Mouse (Mus musculus): ENCODE measurements around the gene Cyp24a1.

Cyp24a1 gene

DNA sequence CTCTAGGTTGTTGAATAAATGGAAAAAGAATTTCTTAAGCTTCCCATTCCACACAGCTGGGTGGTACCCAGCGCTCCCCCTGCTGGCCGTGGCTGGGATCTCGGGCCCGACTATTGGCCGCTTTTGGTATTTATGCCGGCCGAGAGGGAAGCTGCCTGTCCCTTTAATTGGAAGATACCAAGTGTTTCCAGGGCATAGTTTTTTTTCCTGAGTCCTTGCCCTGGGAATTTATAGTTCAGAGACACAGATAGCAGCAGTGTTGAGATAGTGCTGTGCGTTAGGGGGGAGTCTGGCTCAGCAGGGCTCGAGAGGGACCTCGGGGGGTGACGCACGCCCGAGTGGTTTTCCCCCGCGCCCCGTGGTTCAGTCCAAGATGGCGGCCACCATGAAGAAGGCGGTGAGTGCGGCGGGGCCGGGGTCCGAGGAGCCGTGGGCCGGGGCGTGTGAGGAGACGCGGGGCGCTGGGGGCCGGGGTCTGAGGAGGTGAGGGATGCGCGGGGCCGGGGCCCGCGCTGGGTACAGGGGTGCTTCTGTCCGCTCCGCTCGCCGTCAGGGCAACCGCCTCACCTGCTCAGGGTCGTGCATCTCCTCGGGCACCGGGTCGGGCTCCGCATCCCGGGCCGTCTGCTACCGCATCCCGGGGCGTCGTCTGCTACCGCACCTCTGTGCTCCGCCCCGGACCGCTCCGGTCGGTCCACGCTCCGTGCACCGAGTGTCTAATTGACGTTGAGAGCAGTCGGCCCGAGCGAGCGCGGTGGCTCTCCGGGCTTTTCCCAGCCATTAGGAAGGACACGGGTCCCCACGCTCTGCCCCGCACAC is 14.3 kb upstream of the Cyp24a1 start:
- H3K36me3 ChIP-seq (ENCODE audit: control insufficient read depth, insufficient read depth, low read length, poor library complexity, severe bottlenecking): no peaks in the 10 kb centered on the region; the same call in 1 of the 2 replicates
- H3K27me3 ChIP-seq (ENCODE audit: control insufficient read depth, insufficient read depth, low read length, poor library complexity, severe bottlenecking): no peaks in the 10 kb centered on the region
- peak; percentile 92 for DNase-seq (ENCODE audit: low read depth, low spot score)

DNA sequence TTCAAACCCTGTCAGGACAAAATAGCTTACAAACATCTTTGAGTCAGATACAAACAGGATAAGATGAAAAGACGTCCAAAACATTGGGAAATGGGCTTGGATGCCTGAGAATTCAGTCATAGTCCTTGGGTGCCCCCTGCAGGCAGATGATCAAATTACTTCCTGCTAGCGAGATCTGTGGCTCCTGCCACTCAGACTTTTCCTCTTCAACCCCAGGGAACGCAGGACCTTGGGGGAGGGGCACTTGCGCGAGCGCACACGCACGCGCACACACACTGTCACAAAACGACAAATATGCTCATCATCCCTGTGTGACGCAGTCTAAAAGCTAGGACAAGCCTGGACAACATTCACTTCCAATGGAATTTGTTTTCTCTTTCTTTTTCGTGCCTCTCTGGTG is 11.9 kb upstream of the Cyp24a1 start:
- peak; percentile 83 for DNase-seq (ENCODE audit: low read depth, low spot score)
- Histone ChIP-seq H3K36me3 (ENCODE audit: control insufficient read depth, insufficient read depth, low read length, poor library complexity, severe bottlenecking) (no peaks in the 10 kb centered on the region), H3K27me3 (ENCODE audit: control insufficient read depth, insufficient read depth, low read length, poor library complexity, severe bottlenecking) (no peaks in the 10 kb centered on the region)

DNA sequence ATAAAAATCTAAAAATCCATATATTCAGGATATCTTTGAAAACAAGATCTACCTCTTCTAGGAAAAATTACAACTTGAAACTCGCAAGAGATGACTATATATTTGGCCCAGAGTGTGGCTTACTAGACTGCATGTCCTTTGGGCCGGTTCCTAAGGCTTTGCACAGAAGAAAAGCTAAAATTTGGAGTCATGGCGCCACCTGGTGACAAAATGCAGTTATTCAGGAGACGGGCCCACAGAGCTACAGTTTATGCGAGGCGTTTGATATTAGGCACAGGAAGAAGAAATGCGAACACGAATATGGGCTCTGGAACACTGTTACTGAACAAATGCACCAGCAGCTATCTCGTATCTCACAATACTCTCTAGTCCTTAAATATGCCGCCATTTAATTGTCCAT is 10.8 kb upstream of the Cyp24a1 start:
- peak; percentile 88 for DNase-seq (ENCODE audit: low read depth, low spot score)
- no peaks in the 10 kb centered on the region for H3K27me3 ChIP-seq (ENCODE audit: control insufficient read depth, insufficient read depth, low read length, poor library complexity, severe bottlenecking)
- no peaks in the 10 kb centered on the region for H3K36me3 ChIP-seq (ENCODE audit: control insufficient read depth, insufficient read depth, low read length, poor library complexity, severe bottlenecking)

DNA sequence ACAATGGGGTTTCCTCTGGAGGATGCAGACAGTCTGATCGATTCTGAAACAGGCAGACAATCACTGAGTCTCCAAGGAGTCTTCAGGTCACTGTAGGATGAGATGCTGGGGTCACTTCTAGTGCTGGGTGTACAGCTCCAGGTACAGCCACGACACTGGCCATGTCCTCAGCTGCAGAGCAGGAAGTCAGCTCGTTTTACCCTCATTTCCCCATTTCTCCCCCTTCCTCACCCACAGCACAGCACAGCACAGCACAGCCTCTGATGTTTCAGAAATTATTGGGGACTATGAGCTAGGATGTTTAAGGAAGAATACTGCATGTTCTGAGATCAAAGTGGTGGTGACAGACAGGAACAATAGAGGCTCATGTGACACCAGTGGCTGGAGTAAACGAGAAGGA is 7.0 kb upstream of the Cyp24a1 start:
- no peaks in the 10 kb centered on the region for H3K27me3 ChIP-seq (ENCODE audit: control insufficient read depth, insufficient read depth, low read length, poor library complexity, severe bottlenecking)
- no peaks in the 10 kb centered on the region for H3K36me3 ChIP-seq (ENCODE audit: control insufficient read depth, insufficient read depth, low read length, poor library complexity, severe bottlenecking)
- no peak for DNase-seq (ENCODE audit: low read depth, low spot score)

DNA sequence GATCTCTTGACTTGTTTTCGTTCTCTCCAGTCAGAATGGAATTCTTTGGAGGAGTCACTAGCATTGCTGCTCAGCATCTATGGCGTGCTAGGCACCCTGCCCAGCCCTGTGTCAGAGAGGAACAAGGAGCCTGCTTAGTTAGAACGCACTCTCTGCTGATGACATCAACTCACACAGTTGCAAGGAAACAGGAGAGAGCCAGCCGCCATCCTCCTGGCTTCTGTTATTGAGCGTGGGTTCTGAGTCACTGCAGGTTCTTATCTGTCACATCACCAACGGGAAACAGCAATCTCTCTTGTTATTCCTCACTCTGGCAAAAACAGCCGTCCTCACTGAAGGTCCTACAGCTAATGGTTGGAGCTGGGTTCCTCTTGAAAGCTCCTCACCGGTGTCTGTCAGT is 6.4 kb upstream of the Cyp24a1 start:
- Histone ChIP-seq H3K36me3 (ENCODE audit: control insufficient read depth, insufficient read depth, low read length, poor library complexity, severe bottlenecking) (no peaks in the 10 kb centered on the region), H3K27me3 (ENCODE audit: control insufficient read depth, insufficient read depth, low read length, poor library complexity, severe bottlenecking) (no peaks in the 10 kb centered on the region)
- no peak for DNase-seq (ENCODE audit: low read depth, low spot score)

DNA sequence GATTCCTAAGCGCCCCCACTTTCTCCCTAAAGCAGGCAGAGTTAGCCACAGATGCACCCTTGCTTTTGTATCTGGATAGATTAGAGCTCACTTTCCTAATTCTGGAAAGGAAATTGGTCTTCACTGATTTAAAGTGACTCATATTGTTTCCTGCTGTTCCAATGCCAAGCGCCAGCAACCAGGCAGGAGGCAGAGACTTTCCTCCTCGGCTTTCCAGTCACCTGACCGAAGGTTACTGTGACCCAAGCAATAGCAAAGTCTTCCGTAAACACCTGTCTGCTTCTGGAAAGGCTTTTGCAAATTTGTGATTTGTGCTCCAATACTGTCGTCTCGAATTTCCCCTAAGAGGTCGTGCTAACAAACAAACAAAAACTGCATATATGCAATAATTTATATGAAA is 1.1 kb upstream of the Cyp24a1 start:
- DNase-seq (ENCODE audit: low read depth, low spot score): no peak
- H3K36me3 ChIP-seq (ENCODE audit: control insufficient read depth, insufficient read depth, low read length, poor library complexity, severe bottlenecking): no peaks in the 10 kb centered on the region
- H3K27me3 ChIP-seq (ENCODE audit: control insufficient read depth, insufficient read depth, low read length, poor library complexity, severe bottlenecking): no peaks in the 10 kb centered on the region

DNA sequence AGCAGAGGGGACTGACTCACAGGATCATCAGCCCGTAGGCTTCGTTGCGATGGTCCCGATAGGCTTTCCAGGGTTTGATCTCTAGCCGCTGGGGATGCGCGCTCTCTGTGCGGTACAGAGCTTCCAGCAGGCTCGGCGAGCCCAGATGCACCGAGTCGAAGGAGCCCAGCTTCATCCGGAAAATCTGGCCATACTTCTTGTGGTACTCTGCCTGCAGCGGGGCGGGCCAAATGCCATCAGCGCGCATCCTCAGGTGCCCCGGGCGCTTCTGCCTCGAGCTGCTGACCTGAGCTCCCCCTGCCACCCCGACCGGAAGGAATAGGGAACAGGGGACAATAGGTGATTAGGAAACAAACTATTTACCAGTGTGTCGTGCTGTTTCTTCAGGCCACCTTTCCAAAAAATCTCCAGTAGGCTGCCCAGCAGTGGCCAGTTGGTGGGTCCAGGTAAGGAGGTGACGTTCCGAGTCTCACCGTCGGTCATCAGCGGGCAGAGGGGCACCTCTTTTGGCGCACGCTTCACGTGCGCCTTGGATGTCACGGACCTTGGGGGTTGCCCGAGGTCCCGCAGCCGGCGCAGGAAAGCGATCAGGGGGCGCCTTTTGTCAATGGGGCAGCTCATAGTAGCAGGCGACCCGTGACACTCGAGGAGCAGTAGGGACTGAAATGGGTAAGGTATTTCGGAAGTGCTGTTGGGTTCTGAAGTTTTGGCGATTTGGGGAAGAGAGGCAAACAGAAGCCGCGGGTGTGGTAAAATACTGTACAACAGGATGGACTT is 603 bp downstream of the Cyp24a1 start, which contains the start of gene Pfdn4:
Gene Pfdn4, plus strand, starts transcription at position 275 of the 777 bp plus-strand sequence.
- no peak for DNase-seq (ENCODE audit: low read depth, low spot score)
- H3K27me3 ChIP-seq (ENCODE audit: control insufficient read depth, insufficient read depth, low read length, poor library complexity, severe bottlenecking): no peaks in the 10 kb centered on the region
- H3K36me3 ChIP-seq (ENCODE audit: control insufficient read depth, insufficient read depth, low read length, poor library complexity, severe bottlenecking): no peaks in the 10 kb centered on the region

DNA sequence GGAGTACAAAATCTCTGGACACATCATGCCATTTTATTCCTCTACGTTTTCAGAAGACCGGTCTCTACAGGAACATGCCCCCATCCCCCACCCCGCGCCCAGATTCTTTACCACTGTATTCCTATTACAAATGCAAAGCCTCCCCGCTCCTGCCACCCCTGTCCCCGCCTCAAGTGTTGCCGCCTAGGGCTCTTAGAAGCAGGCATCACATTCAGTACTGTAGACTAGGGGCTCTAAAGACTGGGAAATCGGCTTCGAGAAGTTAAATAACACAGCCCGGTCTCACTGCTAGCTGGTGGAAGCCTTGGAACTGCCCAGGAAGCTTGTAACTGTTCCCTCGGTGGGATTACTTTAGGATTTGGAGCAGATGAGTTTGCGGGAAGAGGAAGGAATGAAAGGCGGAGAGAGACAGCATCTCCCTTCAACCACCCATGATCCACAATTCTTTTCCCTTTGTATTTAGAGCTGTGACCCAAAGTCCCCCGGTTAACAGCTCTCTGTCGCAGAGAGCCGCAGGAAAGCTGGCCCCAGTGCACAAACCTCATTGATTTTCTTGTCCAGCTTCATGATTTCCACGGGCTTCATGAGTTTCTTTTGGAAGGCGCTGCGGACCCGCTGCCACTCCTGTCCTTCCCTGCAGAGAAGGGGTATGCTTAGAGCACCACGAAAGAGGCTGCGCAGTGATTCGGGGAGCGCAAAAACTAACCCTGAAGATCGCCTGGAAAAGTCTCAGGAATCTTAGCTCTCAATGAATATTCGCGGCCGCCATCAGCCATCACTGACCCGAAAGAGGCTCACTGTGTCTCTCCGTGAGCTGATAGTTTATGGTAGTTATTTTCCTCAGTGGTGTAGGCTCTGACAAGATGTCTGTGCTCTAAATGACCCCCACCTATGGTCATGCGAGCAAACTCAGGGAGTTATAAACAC is 1.9 kb downstream of the Cyp24a1 start:
- no peak for DNase-seq (ENCODE audit: low read depth, low spot score)

DNA sequence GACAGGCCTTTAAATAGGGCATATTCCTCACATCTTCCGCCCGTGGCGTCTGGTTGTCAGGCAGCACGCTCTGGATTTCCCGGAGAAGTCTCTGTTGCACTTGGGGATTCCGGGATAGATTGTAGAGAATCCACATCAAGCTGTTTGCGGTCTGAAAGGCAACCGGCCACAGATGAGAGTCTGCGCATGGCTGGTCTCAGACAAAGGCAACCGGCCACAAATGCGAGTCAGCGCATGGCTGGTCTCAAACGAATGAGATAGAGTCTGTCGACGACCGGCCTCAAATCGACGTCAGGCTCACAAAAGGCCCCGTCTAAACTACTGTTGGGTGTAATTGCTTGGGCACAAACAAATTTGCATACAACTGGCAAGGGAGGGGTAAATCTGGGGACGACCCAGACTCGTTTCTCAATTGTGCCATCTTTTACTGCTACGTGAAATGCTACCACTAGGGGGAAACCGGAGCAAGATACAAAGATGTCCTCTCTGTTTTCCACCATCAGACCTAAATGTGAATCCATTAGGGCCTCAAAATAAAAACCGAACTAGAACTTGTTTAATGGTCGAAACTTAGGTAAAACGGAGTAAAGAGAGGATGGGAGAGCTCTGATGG is 8.9 kb downstream of the Cyp24a1 start:
- Histone ChIP-seq H3K27me3 (ENCODE audit: control insufficient read depth, insufficient read depth, low read length, poor library complexity, severe bottlenecking) (no peaks in the 10 kb centered on the region), H3K36me3 (ENCODE audit: control insufficient read depth, insufficient read depth, low read length, poor library complexity, severe bottlenecking) (no peaks in the 10 kb centered on the region)
- peak; percentile 48 for DNase-seq (ENCODE audit: low read depth, low spot score)

More for the DNA sequence above, 1.9 kb downstream of the Cyp24a1 start:
- H3K36me3 ChIP-seq (ENCODE audit: control insufficient read depth, insufficient read depth, low read length, poor library complexity, severe bottlenecking): no peaks in the 10 kb centered on the region
- no peaks in the 10 kb centered on the region for H3K27me3 ChIP-seq (ENCODE audit: control insufficient read depth, insufficient read depth, low read length, poor library complexity, severe bottlenecking)

DNA sequence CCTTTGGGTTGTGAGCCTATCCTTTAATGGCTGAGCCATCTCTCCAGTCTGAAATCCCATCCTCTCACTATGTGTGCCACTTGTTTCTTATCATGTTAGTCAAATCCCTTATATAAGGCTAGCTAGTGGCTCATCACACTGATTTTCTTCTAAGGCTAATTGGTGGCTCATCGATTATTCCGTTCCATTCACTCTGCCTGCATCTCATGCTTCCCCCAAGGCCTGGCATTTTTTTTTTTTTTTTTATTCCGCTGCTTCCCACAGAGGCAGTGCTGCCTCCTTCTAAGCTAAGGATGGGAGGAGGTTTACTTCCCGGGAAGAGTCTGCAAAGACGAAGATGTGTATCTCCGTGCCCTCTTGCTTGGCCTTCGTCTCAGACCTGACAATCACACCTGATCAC is 9.7 kb downstream of the Cyp24a1 start:
- no peak for DNase-seq (ENCODE audit: low read depth, low spot score)
- Histone ChIP-seq H3K27me3 (ENCODE audit: control insufficient read depth, insufficient read depth, low read length, poor library complexity, severe bottlenecking) (no peaks in the 10 kb centered on the region), H3K36me3 (ENCODE audit: control insufficient read depth, insufficient read depth, low read length, poor library complexity, severe bottlenecking) (no peaks in the 10 kb centered on the region)

DNA sequence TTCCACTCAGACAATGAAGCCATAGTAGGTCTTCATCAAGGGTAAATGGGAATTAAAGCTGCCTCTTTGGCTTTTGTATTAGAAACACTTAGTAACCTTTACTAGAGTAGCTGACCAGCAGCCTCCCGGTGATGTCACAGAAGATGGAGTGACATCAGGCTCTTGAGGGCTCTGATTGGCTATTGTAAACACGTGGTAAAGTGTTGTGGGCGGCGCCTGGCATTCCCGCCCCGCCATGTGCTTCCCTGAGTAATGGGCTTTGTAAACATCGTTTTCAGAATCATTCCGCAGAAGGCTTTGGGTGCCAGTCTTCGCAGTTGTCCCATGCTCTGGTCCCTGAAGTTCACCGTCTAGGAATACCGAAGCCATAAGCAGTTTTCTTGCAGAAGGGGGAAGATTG is 13.0 kb downstream of the Cyp24a1 start:
- no peak for DNase-seq (ENCODE audit: low read depth, low spot score)
- H3K27me3 ChIP-seq (ENCODE audit: control insufficient read depth, insufficient read depth, low read length, poor library complexity, severe bottlenecking): no peaks in the 10 kb centered on the region; the same call in 1 of the 2 replicates
- no peaks in the 10 kb centered on the region for H3K36me3 ChIP-seq (ENCODE audit: control insufficient read depth, insufficient read depth, low read length, poor library complexity, severe bottlenecking)

DNA sequence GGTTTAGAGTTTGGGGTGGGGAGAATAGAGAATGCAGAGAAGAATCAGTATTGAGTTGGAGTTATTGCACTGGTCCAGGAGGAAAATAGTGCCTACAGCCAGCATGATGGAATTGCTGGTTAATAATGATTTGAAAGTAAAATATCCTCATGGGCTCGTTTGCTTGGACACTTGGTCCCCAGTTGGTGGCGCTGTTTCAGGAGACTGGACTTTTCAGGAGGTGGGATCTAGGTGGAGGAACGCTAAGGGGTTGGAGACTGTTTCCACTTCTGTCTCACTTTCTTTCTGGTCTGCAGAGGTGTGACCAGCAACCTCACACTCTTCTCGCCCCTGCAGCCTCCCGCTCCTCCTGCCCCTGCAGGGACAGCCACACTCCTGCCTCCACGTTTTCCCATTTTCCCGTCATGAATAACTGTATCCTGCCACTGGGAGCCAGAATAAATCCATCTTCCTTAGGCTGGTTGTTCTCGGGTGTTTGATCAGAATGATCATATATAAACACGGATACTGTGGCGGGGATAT is 14.9 kb downstream of the Cyp24a1 start:
- no peaks in the 10 kb centered on the region for H3K36me3 ChIP-seq (ENCODE audit: control insufficient read depth, insufficient read depth, low read length, poor library complexity, severe bottlenecking)
- H3K27me3 ChIP-seq (ENCODE audit: control insufficient read depth, insufficient read depth, low read length, poor library complexity, severe bottlenecking): no peaks in the 10 kb centered on the region; the same call in 1 of the 2 replicates
- DNase-seq (ENCODE audit: low read depth, low spot score): no peak

DNA sequence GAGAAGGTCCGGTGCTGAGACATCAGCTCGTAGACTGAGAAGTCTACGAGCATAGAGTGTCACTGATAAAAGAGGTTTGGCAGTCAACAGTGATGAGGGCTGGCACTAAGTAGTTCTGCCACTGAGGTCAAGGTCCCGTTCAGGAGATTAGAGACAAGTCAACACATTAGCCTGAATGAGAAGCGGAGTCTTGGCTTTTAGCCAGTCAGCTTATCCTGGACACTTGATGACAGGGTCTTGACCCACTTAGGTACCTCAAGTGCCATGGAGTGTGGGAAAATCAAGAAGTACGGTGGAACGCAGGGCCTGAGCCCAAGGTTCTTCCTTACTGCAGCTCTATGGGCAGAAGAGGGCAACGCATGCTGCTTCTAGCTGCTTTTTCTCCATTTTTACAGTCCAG is 20.3 kb downstream of the Cyp24a1 start:
- Histone ChIP-seq H3K27me3 (ENCODE audit: control insufficient read depth, insufficient read depth, low read length, poor library complexity, severe bottlenecking) (no peaks in the 10 kb centered on the region; the same call in 1 of the 2 replicates), H3K36me3 (ENCODE audit: control insufficient read depth, insufficient read depth, low read length, poor library complexity, severe bottlenecking) (no peaks in the 10 kb centered on the region)
- no peak for DNase-seq (ENCODE audit: low read depth, low spot score)

DNA sequence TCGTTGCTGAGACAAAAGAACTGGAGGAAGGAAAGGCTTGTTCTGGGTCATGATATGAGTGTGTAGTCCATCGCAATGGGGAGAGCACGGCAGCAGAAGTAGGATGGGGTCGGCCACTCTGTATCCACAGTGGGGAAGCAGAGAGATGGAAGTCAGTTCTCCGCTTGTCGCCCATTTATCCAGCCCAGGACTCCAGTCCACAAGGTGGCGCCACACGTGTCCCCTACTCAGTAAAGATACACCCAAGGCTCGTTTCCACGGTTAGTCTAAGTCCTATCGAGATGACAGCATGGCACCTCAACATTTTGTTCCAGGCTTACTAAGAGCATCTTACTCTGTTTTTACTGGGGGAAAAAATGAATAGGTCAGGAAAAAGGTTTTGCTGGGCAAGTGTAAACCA is 20.7 kb downstream of the Cyp24a1 start:
- DNase-seq (ENCODE audit: low read depth, low spot score): peak; percentile 30
- no peaks in the 10 kb centered on the region; the same call in 1 of the 2 replicates for H3K27me3 ChIP-seq (ENCODE audit: control insufficient read depth, insufficient read depth, low read length, poor library complexity, severe bottlenecking)
- H3K36me3 ChIP-seq (ENCODE audit: control insufficient read depth, insufficient read depth, low read length, poor library complexity, severe bottlenecking): no peaks in the 10 kb centered on the region
